Mouse (Mus musculus): ENCODE measurements around the gene Mcidas. TPM values are rescaled to one million over a fixed set of nuclear protein-coding genes. Genes with fewer than 3 reads are reported as not detected.
A peak's percentile ranks its signal among the peaks of the same experiment; 100 is the strongest.

Gene Mcidas
- polyA plus RNA-seq, 1 experiment from 2014 or later: 0.26 TPM

DNA sequence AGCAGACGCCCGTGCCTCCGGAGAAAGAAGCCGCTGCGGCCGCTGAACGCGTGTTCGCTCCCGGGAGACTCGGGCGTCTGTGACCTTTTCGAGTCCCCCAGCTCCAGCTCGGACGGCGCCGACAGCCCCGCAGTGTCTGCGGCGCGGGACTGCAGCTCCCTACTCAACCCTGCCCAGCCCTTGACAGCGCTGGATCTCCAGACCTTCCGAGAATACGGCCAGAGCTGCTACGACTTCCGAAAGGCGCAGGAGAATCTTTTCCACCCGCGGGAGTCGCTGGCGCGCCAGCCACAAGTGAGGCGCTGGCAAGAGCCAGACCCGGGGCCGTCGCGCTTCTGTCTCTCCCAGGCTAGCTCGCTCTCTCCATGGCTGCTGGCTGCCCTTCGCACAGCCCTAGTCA is 5.7 kb upstream of the Mcidas start:
- ATAC-seq (ENCODE audit: insufficient number of reproducible peaks, insufficient read depth, low FRiP score, low TSS enrichment): peak; percentile 31
- Histone ChIP-seq H3K4me1 (peaks cover 25% of the 10 kb centered on the region), H3K9me3 (no peaks in the 10 kb centered on the region), H3K9ac (peak overlapping the region; percentile 48), H3K27ac (no peak overlapping the region), H3K36me3 (no peaks in the 10 kb centered on the region), H3K27me3 (peaks cover 76% of the 10 kb centered on the region), H3K4me3 (peak overlapping the region; percentile 50), H3K4me2 (replicated peaks) (peak overlapping the region; percentile 96)
- WGBS: under 1% methylated on average over 39 of the region's 39 CpGs

DNA sequence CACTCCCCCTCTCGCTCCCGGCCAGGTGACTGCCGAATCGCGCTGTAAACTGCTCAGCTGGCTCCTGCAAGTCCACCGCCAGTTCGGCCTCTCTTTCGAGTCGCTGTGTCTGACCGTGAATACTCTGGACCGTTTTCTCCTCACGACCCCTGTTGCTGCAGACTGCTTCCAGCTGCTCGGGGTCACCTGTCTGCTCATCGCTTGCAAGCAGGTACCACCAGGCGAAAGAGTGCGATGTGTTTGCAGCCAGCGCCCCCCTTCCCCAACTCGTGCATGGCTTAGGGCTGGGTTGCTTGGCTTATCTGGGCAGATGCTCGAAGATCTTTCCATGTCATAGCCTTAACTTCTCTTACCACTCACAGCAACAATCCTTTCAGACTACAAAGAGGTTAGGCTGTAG is 4.8 kb upstream of the Mcidas start:
- Histone ChIP-seq H3K4me1 (peaks cover 33% of the 10 kb centered on the region), H3K4me3 (peak overlapping the region; percentile 50), H3K9me3 (no peaks in the 10 kb centered on the region), H3K4me2 (replicated peaks) (peak overlapping the region; percentile 96), H3K9ac (no peak overlapping the region), H3K27me3 (peaks cover 85% of the 10 kb centered on the region), H3K36me3 (no peaks in the 10 kb centered on the region), H3K27ac (no peak overlapping the region)
- 1% methylated on average over 19 of the region's 19 CpGs for WGBS
- no peak for ATAC-seq (ENCODE audit: insufficient number of reproducible peaks, insufficient read depth, low FRiP score, low TSS enrichment)

- 0 out of 2 replicates have a peak overlapping the region, but pooled peaks have one; percentile 2 for H3K4me3 ChIP-seq
- no peaks in the 10 kb centered on the region for H3K36me3 ChIP-seq
- peaks cover 36% of the 10 kb centered on the region for H3K4me1 ChIP-seq
- no peaks in the 10 kb centered on the region for H3K9me3 ChIP-seq
- no peak overlapping the region for H3K9ac ChIP-seq
- WGBS: 2% methylated on average over 23 of the region's 23 CpGs
- no peak for ATAC-seq (ENCODE audit: insufficient number of reproducible peaks, insufficient read depth, low FRiP score, low TSS enrichment)
- H3K27ac ChIP-seq: no peak overlapping the region
- H3K4me2 ChIP-seq (replicated peaks): peak overlapping the region; percentile 31
- H3K27me3 ChIP-seq: peaks cover 86% of the 10 kb centered on the region
These were observed 4.1 kb upstream of the Mcidas start for GRCm38 (mm10) chr13:112989541-112989940.

DNA sequence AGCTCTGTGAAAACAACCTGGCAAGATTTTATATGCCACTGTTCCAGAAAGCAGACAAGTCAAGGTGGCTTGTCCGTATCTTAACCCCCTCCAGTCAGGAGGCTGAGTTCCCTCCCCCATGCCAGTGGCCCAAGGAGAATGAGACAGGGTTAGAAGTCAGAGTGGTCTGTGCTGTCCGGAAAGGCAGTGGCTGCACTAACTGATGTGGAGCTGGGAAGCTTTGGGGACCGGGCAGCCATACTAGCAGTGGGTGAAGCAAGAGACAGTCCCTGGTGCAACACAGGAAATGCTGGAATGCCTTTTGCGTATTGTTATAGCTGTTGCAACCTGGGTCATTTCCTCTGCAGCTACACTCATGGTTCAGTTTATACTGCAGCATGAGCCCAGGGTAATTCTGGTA is 3.3 kb upstream of the Mcidas start:
- peaks cover 36% of the 10 kb centered on the region for H3K4me1 ChIP-seq
- no peak overlapping the region for H3K4me2 ChIP-seq (replicated peaks)
- H3K27ac ChIP-seq: no peak overlapping the region
- WGBS: 12% methylated on average over 4 of the region's 4 CpGs
- H3K4me3 ChIP-seq: no peak overlapping the region
- H3K9me3 ChIP-seq: no peaks in the 10 kb centered on the region
- H3K36me3 ChIP-seq: no peaks in the 10 kb centered on the region
- no peak for ATAC-seq (ENCODE audit: insufficient number of reproducible peaks, insufficient read depth, low FRiP score, low TSS enrichment)
- H3K9ac ChIP-seq: no peak overlapping the region
- H3K27me3 ChIP-seq: peaks cover 92% of the 10 kb centered on the region

GRCm38 (mm10) chr13:112994191-112994590 is 546 bp downstream of the Mcidas start:
- Histone ChIP-seq H3K4me3 (peak overlapping the region; percentile 39), H3K4me2 (replicated peaks) (peak overlapping the region; percentile 69), H3K27me3 (peaks cover 95% of the 10 kb centered on the region), H3K36me3 (no peaks in the 10 kb centered on the region), H3K4me1 (peaks cover 22% of the 10 kb centered on the region), H3K27ac (no peak overlapping the region), H3K9ac (no peak overlapping the region), H3K9me3 (no peaks in the 10 kb centered on the region)
- under 1% methylated on average over 25 of the region's 25 CpGs for WGBS
- ATAC-seq (ENCODE audit: insufficient number of reproducible peaks, insufficient read depth, low FRiP score, low TSS enrichment): no peak

- Histone ChIP-seq H3K9me3 (no peaks in the 10 kb centered on the region), H3K4me2 (replicated peaks) (no peak overlapping the region), H3K9ac (no peak overlapping the region), H3K36me3 (no peaks in the 10 kb centered on the region), H3K4me3 (no peak overlapping the region), H3K27me3 (peaks cover 90% of the 10 kb centered on the region), H3K27ac (no peak overlapping the region), H3K4me1 (peaks cover 17% of the 10 kb centered on the region)
- ATAC-seq (ENCODE audit: insufficient number of reproducible peaks, insufficient read depth, low FRiP score, low TSS enrichment): no peak
- WGBS: 58% methylated on average over 4 of the region's 4 CpGs
These were observed 2.8 kb downstream of the Mcidas start for GRCm38 (mm10) chr13:112996407-112996806.

GRCm38 (mm10) chr13:112997369-112997768 is 3.7 kb downstream of the Mcidas start:
- Histone ChIP-seq H3K9ac (no peak overlapping the region), H3K4me1 (peaks cover 17% of the 10 kb centered on the region), H3K27me3 (peaks cover 83% of the 10 kb centered on the region), H3K4me3 (no peak overlapping the region), H3K4me2 (replicated peaks) (no peak overlapping the region), H3K36me3 (no peaks in the 10 kb centered on the region), H3K27ac (no peak overlapping the region), H3K9me3 (no peaks in the 10 kb centered on the region)
- WGBS: 62% methylated on average over 6 of the region's 6 CpGs
- no peak for ATAC-seq (ENCODE audit: insufficient number of reproducible peaks, insufficient read depth, low FRiP score, low TSS enrichment)

DNA sequence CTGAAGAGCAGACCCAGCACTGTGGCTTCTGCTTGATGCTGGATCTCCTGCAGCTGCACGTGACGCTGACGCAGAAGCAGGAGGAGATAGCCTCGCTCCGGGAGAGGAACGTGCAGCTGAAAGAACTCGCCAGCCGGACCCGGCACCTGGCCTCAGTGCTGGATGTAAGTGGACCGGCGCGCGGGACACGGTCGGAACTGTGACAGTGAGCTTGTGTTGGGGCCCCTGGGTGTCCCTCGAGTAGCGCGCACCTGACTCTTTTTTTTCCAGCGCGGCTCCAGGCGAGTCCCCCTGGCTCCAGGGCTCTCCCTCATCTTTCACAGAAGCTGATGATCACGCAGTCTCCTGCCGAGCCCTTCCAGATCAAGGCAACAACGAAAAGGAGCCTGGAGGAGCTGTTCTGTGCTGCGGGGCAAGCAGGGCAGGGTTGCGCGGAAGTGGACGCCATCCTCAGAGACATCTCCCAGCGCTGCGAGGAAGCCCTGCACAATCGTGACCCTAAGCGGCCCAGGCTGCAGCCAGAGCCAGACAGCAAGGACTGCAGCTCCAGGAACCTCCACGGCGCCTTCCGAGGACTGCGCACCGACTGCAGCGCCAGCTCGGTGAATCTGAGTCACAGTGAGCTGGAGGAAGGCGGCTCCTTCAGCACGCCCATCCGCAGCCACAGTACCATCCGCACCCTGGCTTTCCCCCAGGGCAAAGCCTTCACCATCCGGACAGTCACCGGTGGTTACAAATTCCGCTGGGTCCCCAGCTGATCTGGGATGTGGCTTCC is 5.0 kb downstream of the Mcidas start:
- H3K4me3 ChIP-seq: peak overlapping the region; percentile 44
- no peak overlapping the region for H3K27ac ChIP-seq
- peak overlapping the region; percentile 94 for H3K4me2 ChIP-seq (replicated peaks)
- H3K27me3 ChIP-seq: peaks cover 72% of the 10 kb centered on the region
- whole genome bisulfite sequencing: under 1% methylated on average over 46 of the region's 46 CpGs
- no peaks in the 10 kb centered on the region for H3K9me3 ChIP-seq
- H3K9ac ChIP-seq: peak overlapping the region; percentile 50
- peaks cover 11% of the 10 kb centered on the region for H3K4me1 ChIP-seq
- no peaks in the 10 kb centered on the region for H3K36me3 ChIP-seq
- 0 out of 2 replicates have a peak, but pooled peaks have one; percentile 50 for ATAC-seq (ENCODE audit: insufficient number of reproducible peaks, insufficient read depth, low FRiP score, low TSS enrichment)

GRCm38 (mm10) chr13:113000090-113000489 is 6.4 kb downstream of the Mcidas start:
- Histone ChIP-seq H3K4me2 (replicated peaks) (no peak overlapping the region), H3K4me3 (no peak overlapping the region), H3K9ac (no peak overlapping the region), H3K4me1 (peaks cover 6% of the 10 kb centered on the region), H3K27me3 (peaks cover 57% of the 10 kb centered on the region), H3K36me3 (no peaks in the 10 kb centered on the region), H3K27ac (no peak overlapping the region), H3K9me3 (no peaks in the 10 kb centered on the region)
- no peak for ATAC-seq (ENCODE audit: insufficient number of reproducible peaks, insufficient read depth, low FRiP score, low TSS enrichment)
- 81% methylated on average over 3 of the region's 3 CpGs for WGBS

- Histone ChIP-seq H3K4me1 (peaks cover 6% of the 10 kb centered on the region), H3K36me3 (no peaks in the 10 kb centered on the region), H3K9me3 (no peaks in the 10 kb centered on the region), H3K9ac (no peak overlapping the region), H3K4me2 (replicated peaks) (no peak overlapping the region), H3K4me3 (no peak overlapping the region), H3K27ac (no peak overlapping the region), H3K27me3 (peaks cover 51% of the 10 kb centered on the region)
- WGBS: 60% methylated on average over 9 of the region's 9 CpGs
- no peak for ATAC-seq (ENCODE audit: insufficient number of reproducible peaks, insufficient read depth, low FRiP score, low TSS enrichment)
These were observed 7.1 kb downstream of the Mcidas start for GRCm38 (mm10) chr13:113000576-113001318.

GRCm38 (mm10) chr13:113012683-113013082 is 19.0 kb downstream of the Mcidas start:
- no peak overlapping the region for H3K4me2 ChIP-seq (replicated peaks)
- H3K27me3 ChIP-seq: no peaks in the 10 kb centered on the region
- no peak for ATAC-seq (ENCODE audit: insufficient number of reproducible peaks, insufficient read depth, low FRiP score, low TSS enrichment)
- H3K4me3 ChIP-seq: no peak overlapping the region
- no peak overlapping the region for H3K9ac ChIP-seq
- H3K4me1 ChIP-seq: no peaks in the 10 kb centered on the region
- H3K9me3 ChIP-seq: no peaks in the 10 kb centered on the region
- no peak overlapping the region for H3K27ac ChIP-seq
- WGBS: 79% methylated on average over 6 of the region's 6 CpGs
- H3K36me3 ChIP-seq: no peaks in the 10 kb centered on the region

Data from embryonic facial prominence, embryonic 12.5 days (tissue).